In the genomic region with DNA sequence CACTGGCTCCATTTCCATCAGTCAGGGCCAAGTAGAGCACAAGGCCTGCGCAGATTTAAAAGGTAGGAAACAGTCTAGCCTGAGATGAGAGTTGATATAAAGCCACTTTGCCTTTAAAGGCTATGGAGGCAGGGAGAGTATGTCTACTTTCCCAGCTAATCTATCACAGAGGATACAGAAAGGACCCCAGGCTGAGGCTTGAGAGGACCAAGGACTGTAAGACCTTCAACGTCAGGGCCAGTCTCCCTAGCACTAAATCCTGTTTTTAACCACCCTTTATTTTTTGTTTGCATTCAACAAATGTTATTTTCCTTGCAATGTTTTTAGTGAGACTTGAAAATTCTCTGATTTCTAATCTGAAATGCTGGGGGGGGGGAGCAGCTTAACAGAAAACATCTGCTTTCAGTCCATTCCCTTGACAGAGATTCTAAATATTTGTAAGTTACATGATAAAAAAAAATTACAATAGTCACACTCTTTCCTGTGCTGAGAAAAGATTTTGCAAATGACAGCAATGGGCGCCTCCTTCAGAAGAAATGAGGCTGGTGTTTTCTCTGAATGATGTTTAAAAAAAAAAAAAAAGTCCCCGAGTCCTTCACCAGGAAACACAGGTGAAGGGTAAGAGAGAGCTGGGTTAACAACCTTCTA, we compare ENCODE assay signal across 10 mouse cellular contexts.
"Had no signal": no experiment of that assay in that cellular context is flagged by ENCODE, and none has a peak within 500 bp of the region (broad histone marks: within the 10 kb centered on the region; RNA-seq: fewer than 3 reads in every experiment).

No protein-coding gene starts in this region.

- H3K36me3 ChIP-seq: limb, embryonic 10.5 days; liver, embryonic 15.5 days; midbrain, embryonic 13.5 days had no signal

- DNase-seq: kidney, postnatal 25 days; lung, adult 2 months; right cerebral cortex, adult 18-20 months; right cerebral cortex, postnatal 25 days; thymus, postnatal 36 days had no signal

- H3K4me3 ChIP-seq: left cerebral cortex, adult 2 months; limb, embryonic 10.5 days; liver, embryonic 15.5 days; midbrain, embryonic 13.5 days had no signal

- H3K27me3 ChIP-seq: liver, embryonic 15.5 days; midbrain, embryonic 13.5 days had no signal

- H3K9ac ChIP-seq: liver, embryonic 15.5 days; midbrain, embryonic 13.5 days had no signal

- H3K4me1 ChIP-seq: liver, embryonic 15.5 days; midbrain, embryonic 13.5 days had no signal

- H3K27ac ChIP-seq: left cerebral cortex, adult 2 months; limb, embryonic 10.5 days; liver, embryonic 15.5 days; midbrain, embryonic 13.5 days had no signal

- H3K4me2 ChIP-seq: liver, embryonic 11.5 days; liver, embryonic 15.5 days; midbrain, embryonic 13.5 days had no signal

- H3K9me3 ChIP-seq: limb, embryonic 10.5 days; liver, embryonic 15.5 days; midbrain, embryonic 13.5 days had no signal

- ATAC-seq: midbrain, embryonic 13.5 days had no signal
